Mouse (Mus musculus): Measurements from ENCODE around the gene Zcchc7. TPM values are rescaled to one million over a fixed set of nuclear protein-coding genes. Genes with fewer than 3 reads are reported as not detected.
"Not testable (repeated sequence)": the region's sequence is repeated elsewhere in the genome, so short reads cannot be mapped to it uniquely, and the experiment has no call there.

Gene Zcchc7
- polyA plus RNA-seq, 1 experiment from 2014 or later = 36.4 TPM

GRCm38 (mm10) chr4:44939576-44940249 lies 184.0 kb downstream of the Zcchc7 start:
- Histone ChIP-seq H3K27ac (replicated peaks) (no peak overlapping the region), H3K4me3 (ENCODE audit: low read depth, low read length) (no peak overlapping the region), H3K4me2 (replicated peaks; ENCODE audit: low read depth) (no peak overlapping the region), H3K27me3 (ENCODE audit: control insufficient read depth, insufficient read depth, low read length) (no peaks in the 10 kb centered on the region), H3K9ac (ENCODE audit: low read length) (no peak overlapping the region), H3K9me3 (ENCODE audit: control insufficient read depth, low read length) (no peaks in the 10 kb centered on the region), H3K4me1 (replicated peaks; ENCODE audit: control insufficient read depth, insufficient read depth) (no peaks in the 10 kb centered on the region), H3K36me3 (ENCODE audit: control insufficient read depth, insufficient read depth, low read length) (no peaks in the 10 kb centered on the region)
- DNase-seq (ENCODE audit: low spot score) = no peak
- no peak for TF ChIP-seq EP300 (optimal IDR thresholded peaks at IDR 0.05)
- WGBS = 83% methylated on average over 14 of the region's 14 CpGs
- no peak for ATAC-seq (ENCODE audit: low FRiP score, low TSS enrichment)

GRCm38 (mm10) chr4:44940286-44940685 lies 184.6 kb downstream of the Zcchc7 start:
- H3K4me3 ChIP-seq (ENCODE audit: low read depth, low read length) = no peak overlapping the region
- no peak for ATAC-seq (ENCODE audit: low FRiP score, low TSS enrichment)

GRCm38 (mm10) chr4:44942237-44942636 lies 186.6 kb downstream of the Zcchc7 start:
- Histone ChIP-seq H3K4me2 (replicated peaks; ENCODE audit: low read depth) (no peak overlapping the region), H3K9ac (ENCODE audit: low read length) (no peak overlapping the region), H3K27ac (replicated peaks) (no peak overlapping the region), H3K36me3 (ENCODE audit: control insufficient read depth, insufficient read depth, low read length) (no peaks in the 10 kb centered on the region), H3K4me1 (replicated peaks; ENCODE audit: control insufficient read depth, insufficient read depth) (no peaks in the 10 kb centered on the region), H3K27me3 (ENCODE audit: control insufficient read depth, insufficient read depth, low read length) (no peaks in the 10 kb centered on the region), H3K4me3 (ENCODE audit: low read depth, low read length) (no peak overlapping the region), H3K9me3 (ENCODE audit: control insufficient read depth, low read length) (no peaks in the 10 kb centered on the region)
- no peak for DNase-seq (ENCODE audit: low spot score)
- no peak for TF ChIP-seq CTCF (IDR thresholded peaks at IDR 0.05; ENCODE audit: low read depth)
- TF ChIP-seq EP300 (optimal IDR thresholded peaks at IDR 0.05) = no peak
- ATAC-seq (ENCODE audit: low FRiP score, low TSS enrichment) = no peak
- WGBS = 79% methylated on average over 1 of the region's 1 CpGs

More at GRCm38 (mm10) chr4:44940286-44940685, 184.6 kb downstream of the Zcchc7 start:
- no peaks in the 10 kb centered on the region for H3K36me3 ChIP-seq (ENCODE audit: control insufficient read depth, insufficient read depth, low read length)
- no peak for TF ChIP-seq CTCF (IDR thresholded peaks at IDR 0.05; ENCODE audit: low read depth)
- TF ChIP-seq EP300 (optimal IDR thresholded peaks at IDR 0.05) = no peak
- no peak for DNase-seq (ENCODE audit: low spot score)
- WGBS = 59% methylated on average over 9 of the region's 9 CpGs
- H3K27me3 ChIP-seq (ENCODE audit: control insufficient read depth, insufficient read depth, low read length) = no peaks in the 10 kb centered on the region
- no peak overlapping the region for H3K9ac ChIP-seq (ENCODE audit: low read length)
- no peaks in the 10 kb centered on the region for H3K9me3 ChIP-seq (ENCODE audit: control insufficient read depth, low read length)
- no peaks in the 10 kb centered on the region for H3K4me1 ChIP-seq (replicated peaks; ENCODE audit: control insufficient read depth, insufficient read depth)
- no peak overlapping the region for H3K4me2 ChIP-seq (replicated peaks; ENCODE audit: low read depth)
- H3K27ac ChIP-seq (replicated peaks) = no peak overlapping the region

GRCm38 (mm10) chr4:44943480-44943879 lies 187.8 kb downstream of the Zcchc7 start:
- no peaks in the 10 kb centered on the region for H3K9me3 ChIP-seq (ENCODE audit: control insufficient read depth, low read length)
- H3K4me1 ChIP-seq (replicated peaks; ENCODE audit: control insufficient read depth, insufficient read depth) = no peaks in the 10 kb centered on the region
- no peaks in the 10 kb centered on the region for H3K27me3 ChIP-seq (ENCODE audit: control insufficient read depth, insufficient read depth, low read length)
- H3K36me3 ChIP-seq (ENCODE audit: control insufficient read depth, insufficient read depth, low read length) = no peaks in the 10 kb centered on the region
- 74% methylated on average over 6 of the region's 6 CpGs for WGBS
- TF ChIP-seq EP300 (optimal IDR thresholded peaks at IDR 0.05) (no peak), CTCF (IDR thresholded peaks at IDR 0.05; ENCODE audit: low read depth) (no peak)
- no peak overlapping the region for H3K27ac ChIP-seq (replicated peaks)
- H3K9ac ChIP-seq (ENCODE audit: low read length) = no peak overlapping the region
- DNase-seq (ENCODE audit: low spot score) = no peak
- H3K4me3 ChIP-seq (ENCODE audit: low read depth, low read length) = no peak overlapping the region
- H3K4me2 ChIP-seq (replicated peaks; ENCODE audit: low read depth) = no peak overlapping the region
- no peak for ATAC-seq (ENCODE audit: low FRiP score, low TSS enrichment)

DNA sequence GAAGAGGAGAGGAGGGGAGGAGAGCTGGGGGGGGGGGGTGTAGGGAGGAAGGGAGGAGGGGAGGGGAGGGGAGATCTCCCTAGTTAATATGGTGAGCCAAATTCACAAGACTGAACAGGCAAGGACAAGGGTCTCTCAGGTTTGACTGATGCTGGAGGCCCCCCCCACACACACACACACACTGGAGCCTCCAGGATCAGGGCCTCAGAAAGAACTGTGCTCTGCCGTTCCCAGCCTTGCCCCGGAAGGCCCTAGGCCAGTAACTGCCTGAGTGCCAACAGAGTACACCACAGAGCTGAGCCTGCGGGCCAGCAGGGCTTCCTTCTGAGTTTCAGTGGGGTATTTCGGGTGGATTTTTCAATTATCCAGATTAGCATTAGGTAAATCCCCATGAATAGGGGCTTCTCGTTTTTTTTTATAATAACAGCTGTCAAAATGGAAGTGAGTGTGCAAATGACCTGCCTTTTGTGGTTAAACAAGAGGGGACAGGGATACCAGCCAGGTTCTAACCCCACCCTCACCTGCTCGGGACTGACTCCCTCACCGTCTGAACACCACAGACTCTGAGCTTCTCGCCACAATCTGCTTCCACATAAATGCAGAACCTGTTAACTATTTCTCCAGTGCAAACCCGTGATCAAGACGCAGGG lies 188.9 kb downstream of the Zcchc7 start:
- no peak overlapping the region for H3K4me3 ChIP-seq (ENCODE audit: low read depth, low read length)
- TF ChIP-seq EP300 (optimal IDR thresholded peaks at IDR 0.05) = no peak
- TF ChIP-seq CTCF (IDR thresholded peaks at IDR 0.05; ENCODE audit: low read depth) = no peak
- H3K27ac ChIP-seq (replicated peaks) = no peak overlapping the region
- H3K4me2 ChIP-seq (replicated peaks; ENCODE audit: low read depth) = no peak overlapping the region
- ATAC-seq (ENCODE audit: low FRiP score, low TSS enrichment) (no peak), DNase-seq (ENCODE audit: low spot score) (no peak)
- no peak overlapping the region for H3K9ac ChIP-seq (ENCODE audit: low read length)
- no peaks in the 10 kb centered on the region for H3K36me3 ChIP-seq (ENCODE audit: control insufficient read depth, insufficient read depth, low read length)
- 75% methylated on average over 10 of the region's 10 CpGs for WGBS
- no peaks in the 10 kb centered on the region for H3K4me1 ChIP-seq (replicated peaks; ENCODE audit: control insufficient read depth, insufficient read depth)
- no peaks in the 10 kb centered on the region for H3K27me3 ChIP-seq (ENCODE audit: control insufficient read depth, insufficient read depth, low read length)
- H3K9me3 ChIP-seq (ENCODE audit: control insufficient read depth, low read length) = no peaks in the 10 kb centered on the region

DNA sequence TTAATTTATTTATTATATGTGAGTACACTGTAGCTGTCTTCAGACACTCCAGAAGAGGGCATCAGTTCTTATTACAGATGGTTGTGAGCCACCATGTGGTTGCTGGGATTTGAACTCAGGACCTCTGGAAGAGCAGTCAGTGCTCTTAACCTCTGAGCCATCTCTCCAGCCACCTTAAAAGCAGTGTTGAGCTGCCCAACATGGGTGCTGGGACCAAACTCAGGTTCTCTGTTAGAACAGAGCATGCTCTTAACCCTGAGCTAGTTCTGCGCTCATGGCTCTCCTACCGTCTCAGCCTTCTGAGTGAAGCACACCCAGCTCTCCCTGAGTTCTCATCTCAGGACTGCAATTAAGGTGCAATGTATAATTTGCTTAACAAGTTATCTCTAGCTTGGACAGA lies 190.4 kb downstream of the Zcchc7 start:
- WGBS = 93% methylated on average over 2 of the region's 2 CpGs
- DNase-seq (ENCODE audit: low spot score); H3K9me3 ChIP-seq (ENCODE audit: control insufficient read depth, low read length); H3K9ac ChIP-seq (ENCODE audit: low read length); H3K4me1 ChIP-seq (replicated peaks; ENCODE audit: control insufficient read depth, insufficient read depth); H3K27ac ChIP-seq (replicated peaks); H3K36me3 ChIP-seq (ENCODE audit: control insufficient read depth, insufficient read depth, low read length); H3K4me2 ChIP-seq (replicated peaks; ENCODE audit: low read depth); ATAC-seq (ENCODE audit: low FRiP score, low TSS enrichment); H3K4me3 ChIP-seq (ENCODE audit: low read depth, low read length); H3K27me3 ChIP-seq (ENCODE audit: control insufficient read depth, insufficient read depth, low read length): not testable (repeated sequence)

Measured in stomach, postnatal 0 days (tissue).